Mouse (Mus musculus): ENCODE measurements at regions not wholly inside any gene's neighbourhood (a gene's known extent, or its start where the extent isn't known, plus 50 kb on each side); places are given as distances from the start of the nearest gene placed in this dataset.

DNA sequence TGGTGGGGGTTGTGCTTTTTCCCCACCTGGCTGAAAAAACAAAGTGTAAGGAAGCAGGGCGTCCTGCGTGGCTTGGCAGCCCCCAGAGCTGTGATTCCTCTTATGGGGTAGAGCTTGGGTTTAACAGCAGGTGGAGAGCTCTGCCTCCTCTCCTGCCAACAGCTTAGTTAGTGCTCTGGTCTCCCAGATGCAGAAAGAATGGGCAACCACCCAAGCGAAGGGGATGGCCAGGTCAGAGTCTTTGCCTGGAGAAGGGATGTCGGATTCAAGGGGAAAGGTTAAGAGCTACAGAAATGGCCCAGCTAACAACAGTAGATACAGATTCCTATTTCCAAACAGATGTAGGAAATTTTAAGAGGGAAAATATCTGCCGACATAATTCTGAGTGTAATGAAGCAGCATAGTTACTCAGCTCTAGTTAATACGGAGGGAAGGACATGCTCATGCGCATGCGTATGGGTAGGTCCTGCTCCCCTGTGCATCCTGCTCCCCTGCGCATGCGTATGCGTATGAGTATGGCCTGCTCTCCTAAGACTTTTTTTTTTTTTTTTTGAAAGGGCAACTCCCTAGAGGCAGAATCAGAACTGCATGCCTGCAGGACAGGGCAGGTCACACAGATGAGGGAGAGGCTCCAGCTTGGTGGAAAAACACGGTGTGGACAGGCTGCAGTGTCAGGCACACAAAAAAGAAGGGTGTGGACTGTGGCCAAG is 72.5 kb upstream of the Bod1 start:
- TF ChIP-seq FLI1 (IDR thresholded peaks at IDR 0.05; ENCODE audit: low read length) (no peak), GATA1 (IDR thresholded peaks at IDR 0.05; ENCODE audit: borderline replicate concordance, low read length) (no peak)
